Mouse (Mus musculus) testis, postnatal 10 days (tissue): ENCODE measurements around the gene Kcnip1.

ENCODE experiments used
- DNase-seq: peaks from one replicate; pipeline ENCODE4 v3.0.0; 2021; ENCODE audit warnings: low spot score

Gene Kcnip1

GRCm38 (mm10) chr11:33938561-33939274, 54.2 kb downstream of the Kcnip1 start:
- DNase-seq, result no peak

- DNase-seq, result no peak
Measured at GRCm38 (mm10) chr11:33937641-33938040, 55.3 kb downstream of the Kcnip1 start.

- DNase-seq, result peak; percentile 61
Measured at GRCm38 (mm10) chr11:33934286-33934685, 58.7 kb downstream of the Kcnip1 start.

- no peak for DNase-seq
Measured at GRCm38 (mm10) chr11:33932386-33933111, 60.4 kb downstream of the Kcnip1 start.

GRCm38 (mm10) chr11:33931836-33932385, 61.0 kb downstream of the Kcnip1 start:
- DNase-seq, result no peak

DNA sequence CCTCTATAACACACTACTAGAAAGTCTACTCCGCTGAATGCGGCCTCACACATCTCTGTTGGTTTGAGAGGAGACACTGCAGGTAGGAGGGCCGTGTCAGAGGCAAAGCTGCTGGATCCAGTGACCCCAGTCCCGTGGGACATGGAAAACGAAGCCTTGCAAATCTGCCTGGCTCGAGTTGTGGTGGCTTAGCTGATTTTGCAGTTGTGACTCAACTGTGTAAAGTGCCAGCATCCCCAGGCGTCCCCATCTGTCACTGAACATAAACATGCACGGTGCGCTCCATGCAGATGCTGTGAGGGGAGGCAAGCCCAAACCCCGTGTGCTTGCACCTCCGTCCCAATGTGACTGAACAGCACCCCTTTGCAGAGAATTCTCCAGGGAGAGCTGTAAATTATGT, 63.5 kb downstream of the Kcnip1 start:
- DNase-seq, result no peak

DNA sequence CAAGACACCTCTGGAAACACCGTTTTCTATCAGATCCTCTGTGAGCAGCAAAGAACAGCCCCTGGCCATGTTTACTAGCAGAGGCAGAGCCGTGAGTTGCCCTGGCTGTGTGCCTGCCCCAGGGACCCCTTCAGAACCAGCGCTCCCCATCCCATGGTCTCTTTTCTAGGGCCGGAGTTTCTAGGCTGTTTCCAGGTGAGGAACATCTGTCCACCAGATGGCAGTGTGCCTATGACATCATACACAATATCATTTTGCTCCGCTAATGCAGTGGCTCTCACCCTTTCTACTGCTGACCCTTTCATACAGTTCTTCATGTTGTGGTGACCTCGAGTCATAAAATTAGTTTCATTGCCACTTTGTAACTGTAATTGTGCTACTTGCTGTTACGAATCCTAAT, 64.3 kb downstream of the Kcnip1 start:
- DNase-seq, result peak; percentile 75

DNA sequence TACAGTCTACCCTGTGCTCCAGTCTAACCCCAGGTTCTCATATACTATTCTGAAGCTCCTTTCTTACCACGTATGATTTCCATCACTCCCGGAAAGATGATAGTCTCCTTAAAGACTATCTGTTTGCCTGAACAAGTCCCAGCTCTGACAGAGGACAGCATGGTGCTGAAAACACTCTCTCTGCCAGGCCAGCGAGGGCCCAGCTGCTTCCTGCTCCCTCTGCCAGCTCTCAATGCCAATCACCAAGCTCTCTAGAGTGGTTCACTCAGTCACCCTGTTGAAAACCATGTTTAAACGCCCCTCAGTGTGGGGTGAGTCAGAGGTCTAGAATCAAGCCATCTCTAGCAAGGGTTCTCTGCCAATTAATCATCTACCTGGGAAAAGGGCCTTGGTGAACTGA, 65.1 kb downstream of the Kcnip1 start:
- DNase-seq, result no peak

GRCm38 (mm10) chr11:33927321-33927720, 65.6 kb downstream of the Kcnip1 start:
- no peak for DNase-seq

GRCm38 (mm10) chr11:33926551-33926950, 66.4 kb downstream of the Kcnip1 start:
- DNase-seq, result no peak

GRCm38 (mm10) chr11:33925778-33926177, 67.2 kb downstream of the Kcnip1 start:
- no peak for DNase-seq

- no peak for DNase-seq
Measured at GRCm38 (mm10) chr11:33923031-33923430, 69.9 kb downstream of the Kcnip1 start.

GRCm38 (mm10) chr11:33921451-33921850, 71.5 kb downstream of the Kcnip1 start:
- peak; percentile 37 for DNase-seq

DNA sequence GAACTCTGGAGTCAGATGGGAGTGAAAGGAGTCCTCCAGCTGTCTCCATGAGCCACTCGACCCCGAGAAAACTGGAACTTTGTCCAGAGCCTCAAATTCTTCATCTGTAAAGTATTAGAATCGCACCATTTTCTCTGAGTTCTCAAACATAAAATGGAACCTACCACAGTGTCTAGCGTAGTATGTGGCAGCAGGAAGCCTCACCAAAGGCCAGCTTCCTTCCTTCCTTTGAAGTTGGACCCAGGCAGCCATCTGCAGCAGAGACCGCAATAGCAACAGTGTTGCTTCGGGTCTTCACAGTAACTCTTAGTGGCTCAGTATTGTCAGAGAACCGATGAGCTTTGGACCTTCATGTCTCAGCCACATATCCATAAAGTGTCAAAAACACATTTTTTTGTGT, 73.1 kb downstream of the Kcnip1 start:
- no peak for DNase-seq

- peak; percentile 19 for DNase-seq
Measured at GRCm38 (mm10) chr11:33918424-33918823, 74.5 kb downstream of the Kcnip1 start.

- DNase-seq, result peak; percentile 91
Measured at GRCm38 (mm10) chr11:33917574-33917973, 75.4 kb downstream of the Kcnip1 start.

DNA sequence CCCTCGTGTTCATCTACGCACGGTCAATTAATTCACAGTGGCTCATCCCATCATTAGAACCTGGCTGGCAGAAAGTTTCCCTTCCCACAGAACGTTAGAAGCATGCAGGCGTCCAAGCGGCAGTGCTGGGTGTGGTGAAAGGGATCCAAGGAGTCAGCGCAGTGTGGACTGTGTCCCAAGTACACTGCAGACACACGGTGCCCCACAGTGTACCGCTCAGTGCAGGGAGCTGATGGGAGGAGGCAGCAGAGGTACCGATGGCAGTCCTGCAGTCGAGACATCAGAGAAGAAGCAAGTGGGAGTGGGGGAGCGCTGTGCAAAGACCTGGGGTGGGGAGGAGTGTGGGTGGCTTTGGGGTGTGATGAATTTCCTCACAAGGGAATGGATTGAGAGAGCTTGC, 78.7 kb downstream of the Kcnip1 start:
- DNase-seq, result no peak

- no peak for DNase-seq
Measured at GRCm38 (mm10) chr11:33913061-33913460, 79.9 kb downstream of the Kcnip1 start.

- no peak for DNase-seq
Measured at GRCm38 (mm10) chr11:33912151-33912571, 80.8 kb downstream of the Kcnip1 start.

GRCm38 (mm10) chr11:33910982-33911381, 82.0 kb downstream of the Kcnip1 start:
- no peak for DNase-seq

DNA sequence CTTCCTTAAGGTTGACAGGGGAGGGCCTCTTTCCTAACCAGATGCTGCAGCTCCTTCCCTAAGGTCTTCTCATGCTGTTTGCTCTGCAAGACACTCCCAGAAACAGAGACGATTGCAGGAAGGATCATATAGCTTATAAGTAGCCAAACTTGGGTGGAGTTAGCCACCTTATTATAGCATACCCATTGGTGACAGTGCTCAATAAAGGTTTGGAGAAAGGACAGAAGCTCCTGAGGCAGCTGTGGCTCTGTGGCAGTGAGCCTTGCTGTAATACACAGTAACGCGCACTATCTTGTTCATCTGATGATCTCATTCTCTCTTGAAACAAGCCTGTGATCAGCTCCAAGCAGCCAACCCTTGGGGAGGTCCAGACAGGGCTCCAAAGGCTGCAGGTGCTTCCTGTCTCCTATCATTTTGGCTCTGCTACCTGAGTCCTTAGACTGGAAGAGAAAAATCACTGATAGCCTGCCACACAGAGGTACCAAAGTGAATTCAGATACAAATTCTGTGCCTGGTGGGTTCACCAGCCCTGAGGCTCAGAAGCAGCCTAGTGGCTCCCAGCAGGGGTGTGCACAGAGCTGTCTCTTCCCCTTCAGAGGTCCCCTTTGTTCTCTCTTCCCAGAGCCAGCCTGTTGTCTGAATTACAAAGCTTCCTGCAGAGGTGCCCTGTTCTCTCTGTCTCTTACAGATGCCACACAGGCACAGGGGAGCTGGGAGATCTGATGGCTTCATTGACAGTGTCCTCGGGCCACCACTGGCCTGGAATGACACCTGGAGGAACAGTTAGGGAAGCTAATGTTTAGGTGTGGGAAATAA, 84.4 kb downstream of the Kcnip1 start:
- DNase-seq, result no peak

DNA sequence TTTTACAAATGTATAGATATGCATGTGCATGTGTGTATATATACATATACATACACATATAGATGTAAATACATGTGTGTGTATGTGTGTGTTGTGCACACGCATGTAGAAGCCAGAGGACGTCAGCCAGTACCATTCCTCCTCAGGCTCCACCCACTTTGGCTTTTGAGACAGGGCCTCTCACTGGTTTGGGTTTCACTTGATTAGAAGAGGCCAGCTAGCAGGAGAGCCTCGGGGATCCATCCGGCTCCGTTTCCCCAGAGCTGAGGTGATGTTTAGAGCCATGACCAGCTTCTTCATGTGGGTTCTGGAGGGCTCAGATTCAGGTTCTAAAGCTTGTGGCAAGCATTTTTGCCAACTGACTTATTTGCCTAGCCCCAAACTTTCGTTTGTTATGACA, 89.5 kb downstream of the Kcnip1 start:
- no peak for DNase-seq
